Mouse (Mus musculus): ENCODE measurements around the gene Rasl2-9.
"Not testable (repeated sequence)": the region's sequence is repeated elsewhere in the genome, so short reads cannot be mapped to it uniquely, and the experiment has no call there.

Rasl2-9 gene

GRCm38 (mm10) chr7:5080815-5081214 lies 44.9 kb downstream of the Rasl2-9 start:
- no peak for DNase-seq (ENCODE audit: low spot score in 2 of 2)

- DNase-seq (ENCODE audit: low spot score in 2 of 2), result peak; percentile 96 to 98
Observed at GRCm38 (mm10) chr7:5080010-5080751, 45.6 kb downstream of the Rasl2-9 start, which contains the start of gene Epn1. TSS of gene Epn1 (plus strand) at chr7:5080235.

GRCm38 (mm10) chr7:5079365-5080009 lies 46.3 kb downstream of the Rasl2-9 start:
- not testable (repeated sequence) for DNase-seq (ENCODE audit: low spot score in 2 of 2)

- no peak for DNase-seq (ENCODE audit: low spot score in 2 of 2)
Observed at GRCm38 (mm10) chr7:5076931-5077330, 48.8 kb downstream of the Rasl2-9 start.

GRCm38 (mm10) chr7:5074984-5075383 lies 50.8 kb downstream of the Rasl2-9 start:
- DNase-seq (ENCODE audit: low spot score in 2 of 2), result no peak

All from right cerebral cortex, adult 2 months (tissue).